Mouse (Mus musculus): ENCODE results near the gene Atp6v1f. TPM values are rescaled to one million over a fixed set of nuclear protein-coding genes. Genes with fewer than 3 reads are reported as not detected.

Gene Atp6v1f
- polyA plus RNA-seq, 3 experiments from 2014 or later, result 332 to 391 (median 358) TPM

Other genes starting within 250 kb of the Atp6v1f start
- gene Hilpda, start 195.2 kb upstream of the Atp6v1f start, polyA plus RNA-seq (2017; shearing (Covaris generic)), result 10 to 100 TPM; 19.9 to 29.7 (median 25.6) TPM
- under 1 TPM in 1 of 3 experiments, not detected in 2; 0.50 TPM for gene Fam71f2, start 188.1 kb upstream of the Atp6v1f start, polyA plus RNA-seq (2017; shearing (Covaris generic))
- not detected for gene Fam71f1, start 148.6 kb upstream of the Atp6v1f start, polyA plus RNA-seq (2017; shearing (Covaris generic))
- gene Calu, start 119.6 kb upstream of the Atp6v1f start, polyA plus RNA-seq (2017; shearing (Covaris generic)), result 10 to 100 TPM; 60.2 to 63.2 (median 62.6) TPM
- under 1 TPM; 0.38 to 0.66 (median 0.66) TPM for gene Opn1sw, start 79.2 kb upstream of the Atp6v1f start, polyA plus RNA-seq (2017; shearing (Covaris generic))
- 1 to 10 TPM in 2 of 3 experiments, under 1 TPM in 1; 0.65 to 1.1 (median 1.0) TPM for gene Ccdc136, start 71.4 kb upstream of the Atp6v1f start, polyA plus RNA-seq (2017; shearing (Covaris generic))
- gene Flnc, start 34.5 kb upstream of the Atp6v1f start, polyA plus RNA-seq (2017; shearing (Covaris generic)), result not detected
- gene Atp6v1fnb, start 3.7 kb downstream of the Atp6v1f start, polyA plus RNA-seq (2017; shearing (Covaris generic)), result not detected
- gene Kcp, start 40.2 kb downstream of the Atp6v1f start, polyA plus RNA-seq (2017; shearing (Covaris generic)), result under 1 TPM in 1 of 3 experiments, not detected in 2; 0.16 TPM
- 10 to 100 TPM; 19.2 to 26.7 (median 20.9) TPM for gene Irf5, start 58.9 kb downstream of the Atp6v1f start, polyA plus RNA-seq (2017; shearing (Covaris generic))
- 10 to 100 TPM; 67.2 to 86.7 (median 75.6) TPM for gene Tnpo3, start 142.2 kb downstream of the Atp6v1f start, polyA plus RNA-seq (2017; shearing (Covaris generic))
- under 1 TPM in 2 of 3 experiments, not detected in 1; 0.12 to 0.39 TPM for gene Tspan33, start 226.5 kb downstream of the Atp6v1f start, polyA plus RNA-seq (2017; shearing (Covaris generic))

Data from inflammation-experienced regulatory T-cells, adult 6 months (primary cell).